Mouse (Mus musculus): Measurements from ENCODE around the gene Fcrlb.

Fcrlb gene

GRCm38 (mm10) chr1:170868107-170868904, 44.4 kb downstream of the Fcrlb start:
- DNase-seq (ENCODE audit: low spot score), result peak; percentile 68

- peak; percentile 97 for DNase-seq (ENCODE audit: low spot score)
Measured at GRCm38 (mm10) chr1:170867691-170868105, 45.0 kb downstream of the Fcrlb start, which contains the start of gene Atf6. Gene Atf6 (minus strand): TSS chr1:170867771.

GRCm38 (mm10) chr1:170866992-170867690, 45.6 kb downstream of the Fcrlb start:
- no peak for DNase-seq (ENCODE audit: low spot score)

GRCm38 (mm10) chr1:170865406-170865805, 47.3 kb downstream of the Fcrlb start:
- DNase-seq (ENCODE audit: low spot score), result no peak

GRCm38 (mm10) chr1:170864754-170865153, 48.0 kb downstream of the Fcrlb start:
- no peak for DNase-seq (ENCODE audit: low spot score)

GRCm38 (mm10) chr1:170864234-170864633, 48.5 kb downstream of the Fcrlb start:
- DNase-seq (ENCODE audit: low spot score), result no peak

GRCm38 (mm10) chr1:170863033-170863432, 49.7 kb downstream of the Fcrlb start:
- no peak for DNase-seq (ENCODE audit: low spot score)

- DNase-seq (ENCODE audit: low spot score), result no peak
Measured at GRCm38 (mm10) chr1:170862435-170862717, 50.4 kb downstream of the Fcrlb start.

- DNase-seq (ENCODE audit: low spot score), result no peak
Measured at GRCm38 (mm10) chr1:170861671-170862434, 50.9 kb downstream of the Fcrlb start.

GRCm38 (mm10) chr1:170858872-170859271, 53.9 kb downstream of the Fcrlb start:
- DNase-seq (ENCODE audit: low spot score), result no peak

- DNase-seq (ENCODE audit: low spot score), result no peak
Measured at GRCm38 (mm10) chr1:170857369-170857768, 55.4 kb downstream of the Fcrlb start.
